Mouse (Mus musculus) midbrain, embryonic 14.5 days (tissue): ENCODE data around the gene Olfr195. TPM values are rescaled to one million over a fixed set of nuclear protein-coding genes. Genes with fewer than 3 reads are reported as not detected.
"Not testable (repeated sequence)": the region's sequence is repeated elsewhere in the genome, so short reads cannot be mapped to it uniquely, and the experiment has no call there.

Experiments
- ATAC-seq: fragments of 200-750 bp; cut with Nextera tagmentation; 2 replicates; pipeline ENCODE4 v1.8.0; 2017; ENCODE audit warnings: moderate number of reproducible peaks, moderate library complexity; ENCODE audit not compliant: low FRiP score, low TSS enrichment
- DNase-seq: peaks from one replicate; pipeline ENCODE4 v3.0.0-alpha.2; 2015
- H3K27ac ChIP-seq: fragments of 300-500 bp; sonication (generic); replicated peaks from 2 replicates; pipeline ENCODE4 v1.5.1; 2014; ENCODE audit warnings: mild to moderate bottlenecking, low read depth, low read length, moderate library complexity
- H3K27me3 ChIP-seq: fragments of 300-500 bp; sonication (generic); 2 replicates; pipeline ENCODE4 v1.6.1; 2014; ENCODE audit warnings: low read length, control low read depth, mixed read lengths; ENCODE audit not compliant: control insufficient read depth, insufficient read depth
- H3K36me3 ChIP-seq: fragments of 300-500 bp; sonication (generic); 2 replicates; pipeline ENCODE4 v1.6.1; 2014; ENCODE audit warnings: low read length, control low read depth; ENCODE audit not compliant: control insufficient read depth, insufficient read depth
- H3K4me1 ChIP-seq: fragments of 300-500 bp; sonication (generic); 2 replicates; pipeline ENCODE4 v1.6.1; 2014; ENCODE audit warnings: mild to moderate bottlenecking, antibody characterized with exemption, low read length, control low read depth; ENCODE audit not compliant: control insufficient read depth, insufficient read depth
- H3K4me2 ChIP-seq: fragments of 300-500 bp; sonication (generic); 2 replicates; pipeline ENCODE4 v1.6.1; 2014; ENCODE audit warnings: mild to moderate bottlenecking, low read length, moderate library complexity
- H3K4me3 ChIP-seq: fragments of 300-500 bp; sonication (generic); replicated peaks from 2 replicates; pipeline ENCODE4 v1.5.1; 2014; ENCODE audit warnings: low read depth, low read length
- H3K9ac ChIP-seq: fragments of 300-500 bp; sonication (generic); replicated peaks from 2 replicates; pipeline ENCODE4 v1.6.1; 2014; ENCODE audit warnings: mild to moderate bottlenecking, low read length, moderate library complexity
- H3K9me3 ChIP-seq: fragments of 300-500 bp; sonication (generic); 2 replicates; pipeline ENCODE4 v1.6.1; 2016; ENCODE audit warnings: low read length, control low read depth, mixed read lengths; ENCODE audit not compliant: control insufficient read depth
- WGBS: fragments of 180-500 bp; shearing (Covaris S2); extraction: QIAGEN DNeasy Blood & Tissue Kit; methylation state at CpG from one replicate; pipeline ENCODE4 v1.1.7; 2014; 5-methylcytosine and 5-hydroxymethylcytosine counted together
- polyA plus RNA-seq: library from polyadenylated mRNA; unstranded; fragments of >200 nt; fragmentation: Nextera tagmentation; extraction: Ambion mirVana; gene quantifications from 2 replicates; pipeline ENCODE4 v1.2.1, GENCODE M21; 2014

Gene Olfr195
- polyA plus RNA-seq: not detected in 2 replicates

DNA sequence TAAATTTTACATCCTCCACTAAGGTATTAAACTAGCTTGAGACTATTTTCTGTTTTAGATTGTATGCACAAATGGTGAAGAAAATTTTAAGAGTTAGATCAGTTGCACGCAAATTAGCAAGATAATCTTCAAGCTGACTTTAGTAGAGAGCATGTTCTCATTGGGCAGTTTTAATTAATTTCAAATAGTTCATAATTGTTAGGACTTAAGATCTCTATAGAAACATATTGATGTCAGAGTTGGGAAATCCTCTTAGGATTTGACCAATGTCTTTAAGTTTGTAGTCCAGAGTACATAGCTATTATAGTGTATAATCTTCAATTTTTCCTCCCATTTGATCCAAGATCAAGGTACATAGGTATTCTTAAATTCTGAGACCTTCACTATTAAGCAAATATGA lies at the start of gene Olfr195:
TSS of gene Olfr195 (plus strand) at position 301 of the 400 bp plus-strand sequence.
- no peak within 1 kb of the TSS for H3K27ac ChIP-seq
- H3K4me3 ChIP-seq: no peak within 1 kb of the TSS
- H3K4me1 ChIP-seq: no peaks in the 10 kb centered on the region
- no peak within 1 kb of the TSS for H3K9ac ChIP-seq
- no peaks in the 10 kb centered on the region for H3K9me3 ChIP-seq
- no peaks in the 10 kb centered on the region for H3K36me3 ChIP-seq
- H3K4me2 ChIP-seq: no peak within 1 kb of the TSS
- DNase-seq (no peak), ATAC-seq (no peak)
- WGBS: 92% methylated on average over 1 of the region's 1 CpGs
- H3K27me3 ChIP-seq: no peaks in the 10 kb centered on the region

- H3K9me3 ChIP-seq: no peaks in the 10 kb centered on the region
- H3K9ac ChIP-seq: no peak overlapping the region
- no peak overlapping the region for H3K4me2 ChIP-seq
- no peaks in the 10 kb centered on the region for H3K4me1 ChIP-seq
- 88% methylated on average over 2 of the region's 2 CpGs for WGBS
- no peaks in the 10 kb centered on the region for H3K36me3 ChIP-seq
- DNase-seq (no peak), ATAC-seq (no peak)
- H3K27ac ChIP-seq: no peak overlapping the region
- no peaks in the 10 kb centered on the region for H3K27me3 ChIP-seq
- no peak overlapping the region for H3K4me3 ChIP-seq
These were observed 41.5 kb upstream of the Olfr195 start for GRCm38 (mm10) chr16:59105312-59105711.

DNA sequence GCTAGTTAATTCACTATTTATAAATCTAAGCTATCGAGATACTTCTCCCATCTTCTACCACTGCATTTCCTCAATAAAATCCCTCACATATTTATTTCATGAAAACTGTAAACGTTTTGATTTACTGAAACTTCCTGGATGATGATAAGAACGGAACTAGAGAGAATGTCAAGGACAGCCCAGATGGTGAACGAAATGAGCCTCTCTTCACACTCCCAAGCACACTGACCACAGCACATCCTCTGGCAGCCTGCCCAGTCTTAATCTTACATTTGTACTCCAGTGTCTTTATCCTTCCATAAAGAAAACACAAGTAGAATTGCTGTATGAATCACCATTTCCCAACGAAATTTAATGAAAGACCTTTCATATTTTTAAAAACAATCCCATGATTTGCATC lies 38.3 kb upstream of the Olfr195 start:
- 76% methylated on average over 5 of the region's 5 CpGs for WGBS
- not testable (repeated sequence) for H3K9me3 ChIP-seq

GRCm38 (mm10) chr16:59111781-59112180 lies 35.1 kb upstream of the Olfr195 start, which contains the start of gene Olfr193:
Gene Olfr193 (minus strand): TSS chr16:59111881.
- Histone ChIP-seq H3K4me2 (no peak within 1 kb of the TSS), H3K9me3 (no peaks in the 10 kb centered on the region), H3K4me3 (no peak within 1 kb of the TSS), H3K27me3 (no peaks in the 10 kb centered on the region), H3K9ac (no peak within 1 kb of the TSS), H3K27ac (no peak within 1 kb of the TSS), H3K36me3 (no peaks in the 10 kb centered on the region), H3K4me1 (no peaks in the 10 kb centered on the region)
- no peak for DNase-seq
- no peak for ATAC-seq
- WGBS: 76% methylated on average over 1 of the region's 1 CpGs

More for the DNA sequence above, 38.3 kb upstream of the Olfr195 start:
- H3K4me2 ChIP-seq, DNase-seq, H3K27me3 ChIP-seq, ATAC-seq, H3K4me3 ChIP-seq, H3K36me3 ChIP-seq, H3K4me1 ChIP-seq, H3K27ac ChIP-seq, H3K9ac ChIP-seq: not testable (repeated sequence)

- Histone ChIP-seq H3K9ac (no peak within 1 kb of the TSS), H3K27me3 (no peaks in the 10 kb centered on the region)
- ATAC-seq: no peak
These were observed 25.9 kb upstream of the Olfr195 start, which contains the start of gene Olfr194 for GRCm38 (mm10) chr16:59120969-59121368. Gene Olfr194 (minus strand): TSS chr16:59121069.

DNA sequence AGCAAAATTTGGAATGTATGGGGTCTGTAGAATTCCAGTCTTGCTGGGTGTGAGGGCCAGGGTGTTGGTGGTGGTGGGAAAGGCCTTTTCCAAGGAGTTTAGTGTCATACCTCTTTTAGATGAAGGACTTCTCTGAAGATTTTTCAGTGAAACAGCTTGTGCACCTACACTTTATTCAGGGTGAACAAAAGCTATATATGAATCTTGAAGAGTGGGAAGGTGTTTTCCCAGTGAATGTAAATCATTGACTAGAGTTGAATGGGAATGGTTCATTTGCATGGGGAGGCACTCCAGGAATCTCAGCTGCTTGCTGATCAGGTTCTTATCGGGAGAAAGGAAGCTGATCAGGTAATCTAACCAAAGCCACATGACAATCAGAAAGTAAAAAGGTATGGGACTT lies 16.1 kb upstream of the Olfr195 start:
- DNase-seq (no peak), ATAC-seq (no peak)
- no peak overlapping the region for H3K4me3 ChIP-seq
- H3K36me3 ChIP-seq: no peaks in the 10 kb centered on the region
- H3K27ac ChIP-seq: no peak overlapping the region
- no peaks in the 10 kb centered on the region for H3K9me3 ChIP-seq
- H3K4me2 ChIP-seq: no peak overlapping the region
- no peak overlapping the region for H3K9ac ChIP-seq
- no peaks in the 10 kb centered on the region for H3K4me1 ChIP-seq
- H3K27me3 ChIP-seq: no peaks in the 10 kb centered on the region
- WGBS: 87% methylated on average over 1 of the region's 1 CpGs

More at GRCm38 (mm10) chr16:59120969-59121368, 25.9 kb upstream of the Olfr195 start, which contains the start of gene Olfr194:
- Histone ChIP-seq H3K4me1 (no peaks in the 10 kb centered on the region), H3K36me3 (no peaks in the 10 kb centered on the region), H3K27ac (no peak within 1 kb of the TSS), H3K4me3 (no peak within 1 kb of the TSS), H3K9me3 (no peaks in the 10 kb centered on the region), H3K4me2 (no peak within 1 kb of the TSS)
- no peak for DNase-seq

GRCm38 (mm10) chr16:59141105-59141504 lies 5.7 kb upstream of the Olfr195 start:
- H3K4me1 ChIP-seq: no peaks in the 10 kb centered on the region
- ATAC-seq (no peak), DNase-seq (no peak)
- H3K9me3 ChIP-seq: no peaks in the 10 kb centered on the region
- no peak overlapping the region for H3K27ac ChIP-seq
- no peaks in the 10 kb centered on the region for H3K27me3 ChIP-seq
- H3K36me3 ChIP-seq: no peaks in the 10 kb centered on the region
- no peak overlapping the region for H3K4me3 ChIP-seq
- no peak overlapping the region for H3K9ac ChIP-seq
- H3K4me2 ChIP-seq: no peak overlapping the region

DNA sequence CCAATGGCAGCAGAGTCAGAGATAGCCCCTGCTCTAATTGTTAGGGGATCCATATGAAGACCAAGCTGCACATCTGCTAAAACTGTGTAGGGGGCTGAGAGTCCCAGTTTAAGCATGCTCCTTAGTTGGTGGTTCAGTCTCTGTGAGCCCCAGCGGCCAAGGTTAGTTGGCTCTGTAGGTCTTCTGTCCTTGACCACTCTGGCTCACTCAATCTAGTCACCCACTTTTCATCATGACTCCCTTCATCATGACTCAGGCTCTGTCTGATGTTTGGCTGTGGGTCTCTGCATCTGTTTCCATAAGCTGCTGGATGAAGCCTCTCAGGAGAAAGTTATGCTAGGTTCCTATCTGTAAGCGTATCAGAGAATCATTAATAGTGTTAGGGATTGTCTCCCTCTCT lies 5.2 kb downstream of the Olfr195 start:
- WGBS: 94% methylated on average over 2 of the region's 2 CpGs
- Histone ChIP-seq H3K27ac (no peak overlapping the region), H3K9ac (no peak overlapping the region), H3K4me3 (no peak overlapping the region), H3K9me3 (no peaks in the 10 kb centered on the region), H3K4me2 (no peak overlapping the region), H3K4me1 (no peaks in the 10 kb centered on the region), H3K27me3 (no peaks in the 10 kb centered on the region), H3K36me3 (no peaks in the 10 kb centered on the region)
- 0 out of 2 replicates have a peak, but pooled peaks have one; percentile 20 for ATAC-seq
- DNase-seq: no peak

DNA sequence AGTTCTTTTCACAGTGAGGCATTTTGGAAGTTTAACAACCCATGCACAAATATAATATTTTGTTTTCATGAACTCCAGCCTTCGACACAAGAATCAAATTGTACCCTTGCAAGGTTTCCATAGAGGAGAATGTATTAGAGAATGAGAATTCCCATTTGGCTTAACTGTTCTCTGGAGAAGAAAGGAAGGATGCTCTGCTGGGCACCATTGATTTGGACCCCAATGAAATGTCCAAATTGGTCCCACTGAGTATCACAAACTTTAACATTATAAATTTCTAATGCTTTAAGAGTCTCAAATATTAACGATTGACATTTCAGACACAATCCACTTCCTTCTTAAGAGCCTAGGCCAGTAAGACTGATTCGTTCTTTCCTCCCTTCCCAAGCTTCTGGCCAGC lies 23.5 kb downstream of the Olfr195 start, which contains the start of gene Olfr196:
TSS of gene Olfr196 (minus strand) at position 101 of the 400 bp plus-strand sequence.
- Histone ChIP-seq H3K4me2 (no peak within 1 kb of the TSS), H3K27ac (no peak within 1 kb of the TSS), H3K9ac (no peak within 1 kb of the TSS), H3K4me3 (no peak within 1 kb of the TSS), H3K36me3 (no peaks in the 10 kb centered on the region), H3K4me1 (no peaks in the 10 kb centered on the region), H3K9me3 (no peaks in the 10 kb centered on the region), H3K27me3 (no peaks in the 10 kb centered on the region)
- ATAC-seq (no peak), DNase-seq (no peak)
- 78% methylated on average over 3 of the region's 3 CpGs for WGBS
